Mouse (Mus musculus) E14TG2a.4 (cell line): Measurements from ENCODE around the gene Cfap157.

ENCODE experiments used
- H3K27me3 ChIP-seq: 2 replicates; pipeline ENCODE4 v1.6.1; 2014; ENCODE audit warnings: low read length, control low read depth; ENCODE audit not compliant: insufficient read depth
- H3K36me3 ChIP-seq: 2 replicates; pipeline ENCODE4 v1.6.1; 2014; ENCODE audit warnings: low read length, control low read depth; ENCODE audit not compliant: insufficient read depth
- H3K4me1 ChIP-seq: replicated peaks from 2 replicates; pipeline ENCODE4 v1.6.1; 2014; ENCODE audit warnings: low read depth, low read length, control low read depth
- H3K4me3 ChIP-seq: replicated peaks from 2 replicates; pipeline ENCODE4 v1.5.1; 2014; ENCODE audit warnings: mild to moderate bottlenecking, low read length
- H3K9me3 ChIP-seq: 2 replicates; pipeline ENCODE4 v1.6.1; 2014; ENCODE audit warnings: low read length, control low read depth
- CTCF ChIP-seq: conservative IDR thresholded peaks from 2 replicates; pipeline ENCODE4 v1.5.1; 2014; ENCODE audit warnings: low read length
- NANOG ChIP-seq: IDR thresholded peaks from 2 replicates; pipeline ENCODE4 v1.6.1; 2014; ENCODE audit warnings: borderline replicate concordance, low read length, mixed read lengths
- POU5F1 ChIP-seq: IDR thresholded peaks from 2 replicates; pipeline ENCODE4 v1.6.1; 2014; ENCODE audit warnings: low read length, borderline replicate concordance

Gene Cfap157

DNA sequence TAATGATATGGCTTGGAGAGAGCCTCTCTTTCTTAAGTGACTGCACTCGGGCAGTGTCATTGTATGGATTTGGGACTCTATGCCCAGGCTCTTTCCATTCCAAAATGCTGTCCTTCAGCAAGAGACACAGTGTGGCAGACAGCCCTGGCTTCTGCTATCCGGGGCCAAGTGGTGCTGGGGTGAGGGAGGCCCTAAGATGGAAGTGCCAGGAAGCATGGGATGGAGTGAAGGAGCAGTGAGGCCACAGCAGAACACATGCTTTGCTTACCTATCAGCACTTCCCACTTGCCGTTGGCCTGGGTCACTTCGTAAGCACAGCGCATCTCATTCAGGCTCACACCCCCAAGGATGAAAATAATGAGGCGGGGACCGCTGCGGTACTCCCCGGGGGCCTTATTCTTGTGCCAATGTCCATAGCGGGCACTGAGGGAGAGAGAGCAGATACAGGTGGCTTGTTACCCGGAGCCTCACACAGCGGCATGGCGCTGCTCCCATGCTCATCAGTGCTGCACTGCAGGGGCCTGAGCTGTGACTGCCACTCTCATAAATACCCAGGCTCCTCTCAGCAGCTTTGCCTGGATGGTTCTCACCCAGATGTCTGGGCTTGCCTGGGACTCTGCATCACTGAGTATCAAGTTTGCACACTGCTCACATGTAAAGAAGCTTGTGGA lies 11.7 kb upstream of the Cfap157 start:
- H3K4me3 ChIP-seq: peak overlapping the region; percentile 57
- H3K36me3 ChIP-seq: peaks cover 53% of the 10 kb centered on the region
- H3K9me3 ChIP-seq: no peaks in the 10 kb centered on the region
- H3K27me3 ChIP-seq: no peaks in the 10 kb centered on the region
- TF ChIP-seq NANOG: no peak
- no peak for TF ChIP-seq POU5F1
- TF ChIP-seq CTCF: no peak
- peaks cover 22% of the 10 kb centered on the region; the same call in 1 of the 2 replicates for H3K4me1 ChIP-seq

DNA sequence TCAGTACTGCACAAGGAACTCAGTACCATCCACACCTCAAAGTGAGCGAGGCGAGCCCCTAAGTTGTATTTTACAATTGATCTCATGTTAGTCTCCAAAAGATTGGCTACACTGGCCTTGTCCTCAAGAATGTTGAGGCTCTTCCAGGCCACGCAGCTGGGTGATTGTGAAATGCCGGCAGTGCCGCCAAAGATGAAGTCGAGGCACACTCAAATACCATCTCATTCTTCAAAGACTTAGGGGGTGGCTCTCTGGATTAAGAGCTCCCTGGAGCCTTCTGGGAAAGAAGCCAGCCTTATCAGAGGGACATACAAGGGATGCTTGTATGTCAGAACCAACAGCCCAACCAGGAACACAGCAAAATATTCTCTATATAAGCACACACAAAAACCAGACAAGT lies 7.1 kb upstream of the Cfap157 start:
- TF ChIP-seq NANOG: no peak
- TF ChIP-seq POU5F1: no peak
- TF ChIP-seq CTCF: no peak
- peaks cover 38% of the 10 kb centered on the region for H3K4me1 ChIP-seq

DNA sequence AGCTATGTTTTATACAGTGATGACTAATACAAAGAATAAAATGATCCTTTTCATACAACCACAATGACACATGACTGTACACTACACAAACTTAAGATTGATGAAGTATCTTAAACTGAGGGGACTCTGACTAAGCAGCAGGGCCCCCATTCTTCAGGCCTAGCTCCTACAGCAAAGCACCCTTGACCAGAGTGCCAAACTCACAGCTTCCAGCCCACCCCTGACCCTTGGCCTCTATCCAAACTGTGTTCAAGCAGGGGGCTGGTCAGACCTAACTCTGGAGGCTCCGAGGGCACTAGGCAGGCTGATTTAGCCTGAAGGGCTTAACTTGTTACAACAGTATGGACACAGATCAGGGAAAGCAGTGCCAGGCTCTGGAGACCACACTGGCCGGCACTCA lies 4.4 kb upstream of the Cfap157 start:
- Histone ChIP-seq H3K4me3 (no peak overlapping the region), H3K27me3 (no peaks in the 10 kb centered on the region), H3K36me3 (peaks cover 9% of the 10 kb centered on the region; the same call in 1 of the 2 replicates), H3K4me1 (peaks cover 36% of the 10 kb centered on the region), H3K9me3 (no peaks in the 10 kb centered on the region)
- TF ChIP-seq CTCF: no peak
- TF ChIP-seq POU5F1: no peak
- no peak for TF ChIP-seq NANOG

More for the DNA sequence above, 7.1 kb upstream of the Cfap157 start:
- Histone ChIP-seq H3K27me3 (no peaks in the 10 kb centered on the region), H3K4me3 (no peak overlapping the region), H3K36me3 (peaks cover 17% of the 10 kb centered on the region), H3K9me3 (no peaks in the 10 kb centered on the region)

DNA sequence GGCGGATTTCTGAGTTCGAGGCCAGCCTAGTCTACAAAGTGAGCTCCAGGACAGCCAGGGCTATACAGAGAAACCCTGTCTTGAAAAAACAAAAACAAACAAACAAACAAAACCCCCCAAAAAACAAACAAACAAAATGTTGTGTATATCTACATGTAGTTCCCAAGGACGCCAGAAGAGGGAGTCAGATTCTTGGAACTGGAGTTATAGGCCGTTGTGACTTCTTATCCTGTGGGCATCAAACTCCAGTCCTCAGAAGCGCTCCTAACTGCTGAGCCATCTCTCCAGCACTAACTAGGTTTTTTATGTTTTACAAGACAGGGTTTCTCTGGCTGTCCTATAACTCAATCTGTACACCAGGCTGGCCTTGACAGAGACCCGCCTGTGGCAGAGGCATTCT lies 2.9 kb upstream of the Cfap157 start:
- TF ChIP-seq POU5F1 (no peak), CTCF (peak; percentile 49), NANOG (no peak)
- no peak overlapping the region for H3K4me3 ChIP-seq

DNA sequence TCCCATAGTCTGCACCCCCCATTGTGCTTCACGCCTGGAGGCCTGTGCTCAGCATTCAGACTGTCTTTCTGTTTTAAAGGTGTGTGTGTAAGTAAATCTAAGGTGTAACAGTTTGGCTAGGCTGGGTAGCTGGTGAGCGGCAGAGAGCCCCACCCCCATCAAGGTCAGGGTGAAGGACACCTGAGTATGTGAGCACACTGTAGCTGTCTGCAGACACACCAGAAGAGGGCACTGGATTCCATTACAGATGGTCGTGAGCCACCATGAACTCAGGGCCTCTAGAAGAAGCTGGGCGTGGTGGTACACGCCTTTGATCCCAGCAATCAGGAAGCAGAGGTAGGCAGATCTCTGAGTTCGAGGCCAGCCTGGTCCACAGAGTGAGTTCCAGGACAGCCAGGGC lies 2.5 kb downstream of the Cfap157 start:
- Histone ChIP-seq H3K36me3 (peaks cover 15% of the 10 kb centered on the region), H3K27me3 (peaks cover 3% of the 10 kb centered on the region; the same call in 1 of the 2 replicates), H3K4me3 (peak overlapping the region; percentile 13; the same call in 1 of the 2 replicates), H3K4me1 (peaks cover 82% of the 10 kb centered on the region), H3K9me3 (no peaks in the 10 kb centered on the region)
- TF ChIP-seq CTCF: no peak
- no peak for TF ChIP-seq NANOG
- TF ChIP-seq POU5F1: no peak

More for the DNA sequence above, 2.9 kb upstream of the Cfap157 start:
- peaks cover 9% of the 10 kb centered on the region; the same call in 1 of the 2 replicates for H3K36me3 ChIP-seq
- no peaks in the 10 kb centered on the region for H3K9me3 ChIP-seq
- peaks cover 45% of the 10 kb centered on the region for H3K4me1 ChIP-seq
- no peaks in the 10 kb centered on the region for H3K27me3 ChIP-seq

DNA sequence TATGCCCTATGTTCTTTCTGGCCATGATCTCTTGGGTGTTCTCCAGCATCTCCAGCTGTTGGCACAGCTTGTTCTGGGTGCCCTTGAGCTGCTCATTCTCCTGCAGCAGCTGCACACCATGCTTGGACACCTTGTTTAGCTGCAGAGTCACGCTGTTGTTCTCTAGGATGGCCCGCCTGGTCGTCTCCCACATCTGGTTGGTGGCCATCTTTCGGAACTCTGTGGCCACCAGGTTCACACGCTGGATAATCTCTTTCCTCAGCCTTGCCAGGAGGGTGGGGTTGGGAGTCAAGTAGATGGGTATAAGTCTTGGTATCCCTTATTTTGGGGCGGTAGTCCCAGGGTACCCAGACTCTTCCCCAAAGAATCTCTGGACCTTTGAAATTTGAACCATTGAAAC lies 4.5 kb downstream of the Cfap157 start:
- Histone ChIP-seq H3K4me3 (0 out of 2 replicates have a peak overlapping the region, but pooled peaks have one; percentile 3), H3K27me3 (peaks cover 7% of the 10 kb centered on the region; the same call in 1 of the 2 replicates), H3K4me1 (peaks cover 85% of the 10 kb centered on the region), H3K36me3 (peaks cover 18% of the 10 kb centered on the region), H3K9me3 (no peaks in the 10 kb centered on the region)
- no peak for TF ChIP-seq NANOG
- TF ChIP-seq POU5F1: no peak
- no peak for TF ChIP-seq CTCF

DNA sequence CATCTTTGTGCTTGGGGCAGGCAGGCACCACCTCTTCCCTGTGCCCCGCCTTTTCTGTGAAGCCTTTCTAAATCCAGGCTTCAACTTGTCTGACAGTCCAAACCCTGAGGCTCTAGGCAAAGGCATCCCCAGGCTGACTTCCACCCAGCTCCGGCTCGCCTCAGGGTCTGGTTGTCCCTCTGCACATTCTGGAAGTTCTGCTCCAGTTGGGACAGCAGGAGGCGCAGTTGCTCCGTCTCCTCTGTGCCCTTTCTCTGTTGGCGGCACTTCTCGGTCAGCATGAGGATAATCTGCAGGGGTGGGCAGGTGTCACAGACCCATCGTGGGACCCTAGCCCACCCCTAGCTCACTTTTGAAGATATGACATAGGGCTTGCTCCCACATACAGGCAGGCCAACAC lies 5.1 kb downstream of the Cfap157 start:
- 0 out of 2 replicates have a peak overlapping the region, but pooled peaks have one; percentile 3 for H3K4me3 ChIP-seq
- peaks cover 18% of the 10 kb centered on the region for H3K36me3 ChIP-seq
- H3K9me3 ChIP-seq: no peaks in the 10 kb centered on the region
- H3K27me3 ChIP-seq: peaks cover 7% of the 10 kb centered on the region; the same call in 1 of the 2 replicates
- H3K4me1 ChIP-seq: peaks cover 83% of the 10 kb centered on the region
- peak; percentile 65 for TF ChIP-seq CTCF
- no peak for TF ChIP-seq NANOG
- no peak for TF ChIP-seq POU5F1

DNA sequence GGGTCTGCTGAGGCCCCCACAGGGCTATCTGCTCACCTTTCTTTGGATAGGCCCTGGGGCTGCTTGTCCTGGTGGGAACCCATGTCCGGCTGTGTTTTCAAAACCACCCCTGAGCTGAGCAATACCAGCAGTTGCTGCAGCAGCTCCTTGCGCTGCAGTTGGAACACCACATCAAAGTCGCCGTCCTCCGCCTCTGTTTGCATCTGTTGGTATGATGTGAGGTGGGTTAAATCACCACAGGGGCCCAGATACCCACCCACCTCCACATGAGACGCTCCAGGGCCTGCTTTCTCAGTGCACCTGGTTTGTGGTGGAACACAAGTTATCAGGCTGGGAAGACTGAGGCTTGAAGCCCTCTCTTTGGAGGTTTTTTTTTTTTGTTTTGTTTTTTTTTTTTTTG lies 6.1 kb downstream of the Cfap157 start:
- H3K27me3 ChIP-seq: peaks cover 7% of the 10 kb centered on the region; the same call in 1 of the 2 replicates
- TF ChIP-seq CTCF (no peak), NANOG (no peak), POU5F1 (no peak)
- no peaks in the 10 kb centered on the region for H3K9me3 ChIP-seq
- H3K36me3 ChIP-seq: peaks cover 18% of the 10 kb centered on the region
- H3K4me3 ChIP-seq: no peak overlapping the region
- H3K4me1 ChIP-seq: peaks cover 74% of the 10 kb centered on the region
